Mouse (Mus musculus) erythroblast, embryonic 14.5 days (primary cell): ENCODE measurements around the gene Lbx1. TPM values are rescaled to one million over a fixed set of nuclear protein-coding genes. Genes with fewer than 3 reads are reported as not detected.

Source experiments
- H3K27me3 ChIP-seq: 2 replicates; pipeline ENCODE4 v1.6.1; 2012; ENCODE audit warnings: inconsistent platforms; ENCODE audit not compliant: control insufficient read depth
- H3K36me3 ChIP-seq: 2 replicates; pipeline ENCODE4 v1.6.1; 2012; ENCODE audit warnings: mild to moderate bottlenecking, inconsistent platforms; ENCODE audit not compliant: control insufficient read depth
- H3K4me1 ChIP-seq: 2 replicates; pipeline ENCODE4 v1.6.1; 2012; ENCODE audit warnings: inconsistent platforms; ENCODE audit not compliant: control insufficient read depth
- H3K4me3 ChIP-seq: replicated peaks from 2 replicates; pipeline ENCODE3; 2012; ENCODE audit warnings: moderate library complexity, mild to moderate bottlenecking, inconsistent platforms
- H3K9me3 ChIP-seq: 2 replicates; pipeline ENCODE4 v1.6.1; 2012; ENCODE audit warnings: low read length, inconsistent platforms, mixed read lengths; ENCODE audit not compliant: control insufficient read depth
- GATA1 ChIP-seq: IDR thresholded peaks from 2 replicates; pipeline ENCODE4 v1.6.1; 2012; ENCODE audit warnings: low read length, inconsistent platforms, mixed read lengths
- TAL1 ChIP-seq: IDR thresholded peaks from 3 replicates; pipeline ENCODE4 v1.6.1; 2012; ENCODE audit warnings: low read length, inconsistent platforms, mixed read lengths
- polyA plus RNA-seq: library from polyadenylated mRNA; stranded (reverse); fragments of >175 nt; gene quantifications from 2 replicates; pipeline ENCODE4 v1.2.3, GENCODE M21; 2012

The Lbx1 gene
- polyA plus RNA-seq, 1 experiment, result not detected

DNA sequence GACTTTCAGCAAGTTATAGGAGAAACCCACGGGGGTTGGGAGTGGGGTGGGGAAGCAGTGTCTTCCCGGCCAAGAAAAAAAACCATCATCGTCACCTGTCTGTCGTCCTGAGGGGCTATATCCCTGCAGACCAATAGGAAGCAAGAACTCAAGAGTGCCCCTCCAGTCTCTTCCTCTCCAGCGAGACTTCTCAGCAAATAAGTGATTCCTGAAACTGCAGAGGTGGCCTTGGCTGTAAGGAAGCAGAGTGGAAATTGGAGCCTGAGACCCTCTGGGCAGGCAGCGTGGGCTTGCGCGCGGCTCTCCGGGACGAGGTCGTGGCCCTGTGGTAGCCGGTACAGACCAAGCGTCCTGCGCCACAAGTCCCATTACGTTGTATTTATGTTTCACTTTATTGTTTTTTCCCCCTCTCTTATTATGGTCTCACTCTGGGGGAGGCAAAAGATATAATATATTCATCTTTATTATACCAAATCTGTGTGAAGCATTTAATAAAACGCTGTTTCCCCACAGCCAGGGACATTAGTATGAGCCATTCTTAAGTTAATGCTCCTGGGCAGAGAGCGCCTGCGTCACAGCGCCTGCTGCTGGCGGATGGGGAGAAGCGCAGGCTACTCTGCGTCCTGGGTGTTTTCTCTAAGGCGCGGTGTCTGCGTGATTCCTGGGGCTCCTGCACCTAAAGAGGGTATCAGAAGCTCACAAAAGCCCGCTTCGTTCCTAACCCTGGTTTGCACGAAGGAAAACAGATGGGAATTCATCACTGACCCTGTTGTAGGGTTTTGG is 8.5 kb upstream of the Lbx1 start:
- H3K4me1 ChIP-seq, result no peaks in the 10 kb centered on the region
- H3K36me3 ChIP-seq, result no peaks in the 10 kb centered on the region
- no peaks in the 10 kb centered on the region for H3K9me3 ChIP-seq
- peaks cover 84% of the 10 kb centered on the region for H3K27me3 ChIP-seq
- H3K4me3 ChIP-seq, result no peak overlapping the region
- TF ChIP-seq GATA1 (no peak), TAL1 (no peak)

GRCm38 (mm10) chr19:45243264-45243602 is 7.6 kb upstream of the Lbx1 start:
- Histone ChIP-seq H3K4me3 (no peak overlapping the region), H3K27me3 (peaks cover 85% of the 10 kb centered on the region), H3K4me1 (no peaks in the 10 kb centered on the region), H3K36me3 (no peaks in the 10 kb centered on the region), H3K9me3 (no peaks in the 10 kb centered on the region)
- TF ChIP-seq GATA1, result no peak
- TF ChIP-seq TAL1, result no peak

DNA sequence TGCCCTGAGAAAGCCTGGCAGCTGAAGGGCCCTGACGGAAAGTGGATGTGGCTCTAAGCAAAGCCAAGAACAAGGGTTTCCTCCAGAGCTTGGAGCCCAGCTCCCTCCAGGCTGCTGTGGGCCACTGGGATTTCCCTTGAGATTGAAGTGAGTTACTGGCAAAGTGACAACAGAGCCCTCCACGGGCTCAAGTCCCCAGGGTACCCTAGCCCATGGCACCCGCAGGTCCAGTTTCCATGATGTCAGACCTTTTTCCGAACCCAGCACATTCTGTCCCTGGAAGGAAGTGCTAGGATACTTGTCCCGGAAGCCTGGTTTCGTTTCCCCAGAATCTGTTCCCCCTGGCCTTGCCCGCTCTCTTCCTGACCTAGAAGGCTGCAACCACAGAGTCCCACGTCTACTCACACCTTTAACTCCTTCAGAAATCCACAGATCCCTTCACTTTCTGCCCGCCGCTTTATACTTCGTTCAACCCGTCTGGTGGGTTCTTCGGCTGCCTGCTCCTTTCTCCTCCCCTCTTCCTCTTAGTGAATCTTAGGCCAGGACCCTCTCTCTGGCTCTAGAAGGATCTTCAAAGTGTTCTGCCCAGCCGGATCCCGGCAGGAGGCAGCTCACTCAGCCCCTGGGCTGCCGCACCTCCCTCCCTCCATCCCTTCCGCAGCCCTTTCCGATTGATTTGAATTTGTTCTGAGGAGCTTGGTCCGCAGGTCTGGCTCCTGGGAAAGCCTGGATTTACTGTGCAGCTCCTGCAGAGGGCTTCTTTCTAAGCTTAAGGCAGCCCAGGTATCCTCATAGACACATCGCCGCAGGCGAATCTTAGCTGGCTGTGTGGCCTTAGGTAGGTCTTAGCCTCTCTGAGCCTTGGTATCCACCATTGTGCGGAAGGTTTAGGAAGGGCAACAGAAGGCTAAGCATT is 7.0 kb upstream of the Lbx1 start:
- H3K9me3 ChIP-seq, result no peaks in the 10 kb centered on the region; the same call in 1 of the 2 replicates
- H3K27me3 ChIP-seq, result peaks cover 92% of the 10 kb centered on the region
- no peak overlapping the region for H3K4me3 ChIP-seq
- TF ChIP-seq GATA1 (no peak), TAL1 (no peak)
- H3K4me1 ChIP-seq, result no peaks in the 10 kb centered on the region
- H3K36me3 ChIP-seq, result no peaks in the 10 kb centered on the region

DNA sequence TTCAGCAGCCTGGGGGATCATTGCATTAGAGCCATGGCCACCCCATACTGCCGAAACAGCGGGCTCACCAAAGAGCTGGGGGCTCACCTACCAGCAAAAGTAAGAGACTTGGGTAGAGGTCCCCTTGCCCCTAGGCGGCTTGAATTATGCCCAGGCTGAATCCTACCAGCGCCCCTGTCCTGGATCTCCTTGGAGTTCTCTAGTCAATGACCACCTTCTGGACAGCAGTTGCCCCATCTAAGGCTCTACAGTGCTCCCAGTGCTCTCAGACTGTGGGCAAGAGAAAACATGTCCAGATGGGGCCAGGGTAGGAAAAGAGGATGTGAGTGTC is 6.4 kb upstream of the Lbx1 start:
- Histone ChIP-seq H3K9me3 (no peaks in the 10 kb centered on the region; the same call in 1 of the 2 replicates), H3K4me3 (no peak overlapping the region), H3K27me3 (peaks cover 98% of the 10 kb centered on the region), H3K4me1 (no peaks in the 10 kb centered on the region), H3K36me3 (no peaks in the 10 kb centered on the region)
- TF ChIP-seq GATA1 (no peak), TAL1 (no peak)

GRCm38 (mm10) chr19:45240026-45240425 is 4.4 kb upstream of the Lbx1 start:
- Histone ChIP-seq H3K9me3 (no peaks in the 10 kb centered on the region; the same call in 1 of the 2 replicates), H3K4me1 (no peaks in the 10 kb centered on the region), H3K36me3 (no peaks in the 10 kb centered on the region), H3K27me3 (peaks cover 99% of the 10 kb centered on the region), H3K4me3 (no peak overlapping the region)
- no peak for TF ChIP-seq TAL1
- TF ChIP-seq GATA1, result no peak

GRCm38 (mm10) chr19:45239191-45239590 is 3.6 kb upstream of the Lbx1 start:
- no peak for TF ChIP-seq GATA1
- no peak for TF ChIP-seq TAL1
- Histone ChIP-seq H3K4me1 (no peaks in the 10 kb centered on the region), H3K4me3 (no peak overlapping the region), H3K9me3 (peaks cover 3% of the 10 kb centered on the region; the same call in 1 of the 2 replicates), H3K36me3 (no peaks in the 10 kb centered on the region), H3K27me3 (peaks cover 99% of the 10 kb centered on the region)

- no peaks in the 10 kb centered on the region for H3K36me3 ChIP-seq
- TF ChIP-seq TAL1, result no peak
- TF ChIP-seq GATA1, result no peak
- H3K4me1 ChIP-seq, result no peaks in the 10 kb centered on the region
- H3K4me3 ChIP-seq, result no peak overlapping the region
- H3K9me3 ChIP-seq, result peaks cover 6% of the 10 kb centered on the region; the same call in 1 of the 2 replicates
- H3K27me3 ChIP-seq, result peaks cover 99% of the 10 kb centered on the region
Observed at GRCm38 (mm10) chr19:45237665-45238209, 2.1 kb upstream of the Lbx1 start.

DNA sequence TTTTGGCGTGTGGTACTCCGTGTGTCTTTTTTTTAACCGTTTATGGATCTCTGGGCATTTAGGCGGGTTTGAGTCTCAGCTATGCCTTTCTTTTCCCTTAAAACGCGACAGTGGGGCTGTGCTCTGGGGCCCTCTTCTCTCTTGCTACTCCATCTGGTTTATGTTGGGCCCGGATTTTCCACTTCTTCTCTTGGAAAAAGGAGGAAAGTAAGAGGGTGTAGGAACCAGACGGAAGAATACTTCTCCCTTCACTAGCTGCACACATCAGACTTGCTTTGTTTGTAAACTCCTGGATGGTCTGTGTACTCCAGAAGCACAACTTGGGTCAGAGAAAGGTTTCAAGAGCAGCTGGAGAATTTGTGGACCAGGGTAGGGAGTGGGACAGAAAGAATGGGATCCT is 1.5 kb upstream of the Lbx1 start:
- peaks cover 7% of the 10 kb centered on the region; the same call in 1 of the 2 replicates for H3K9me3 ChIP-seq
- H3K27me3 ChIP-seq, result peaks cover 99% of the 10 kb centered on the region
- H3K4me1 ChIP-seq, result no peaks in the 10 kb centered on the region
- H3K36me3 ChIP-seq, result no peaks in the 10 kb centered on the region
- H3K4me3 ChIP-seq, result no peak overlapping the region
- TF ChIP-seq GATA1, result no peak
- no peak for TF ChIP-seq TAL1
